Mouse (Mus musculus): Measurements from ENCODE around the gene Baiap2l1. TPM values are rescaled to one million over a fixed set of nuclear protein-coding genes. Genes with fewer than 3 reads are reported as not detected.

The Baiap2l1 gene
- polyA plus RNA-seq, 1 experiment from 2014 or later: 19.3 TPM

- no peak overlapping the region for H3K4me3 ChIP-seq (replicated peaks; ENCODE audit: low read length)
- H3K9me3 ChIP-seq (replicated peaks; ENCODE audit: control insufficient read depth, low read length): no peaks in the 10 kb centered on the region
- no peak overlapping the region for H3K27ac ChIP-seq (ENCODE audit: low read length)
- H3K4me1 ChIP-seq (ENCODE audit: control insufficient read depth, insufficient read depth, low read length): no peaks in the 10 kb centered on the region
- H3K4me2 ChIP-seq (ENCODE audit: low read depth, low read length): no peak overlapping the region
- H3K9ac ChIP-seq (ENCODE audit: low read length): no peak overlapping the region
- no peak for ATAC-seq (ENCODE audit: insufficient read depth, low FRiP score)
- peaks cover 2% of the 10 kb centered on the region; the same call in 1 of the 2 replicates for H3K36me3 ChIP-seq (ENCODE audit: control insufficient read depth, insufficient read depth, low read length)
- H3K27me3 ChIP-seq (ENCODE audit: control insufficient read depth, insufficient read depth, low read length): no peaks in the 10 kb centered on the region
- 32% methylated on average over 5 of the region's 5 CpGs for WGBS
These were observed 86.1 kb downstream of the Baiap2l1 start for GRCm38 (mm10) chr5:144271772-144272171.

- peaks cover 2% of the 10 kb centered on the region; the same call in 1 of the 2 replicates for H3K36me3 ChIP-seq (ENCODE audit: control insufficient read depth, insufficient read depth, low read length)
- no peak overlapping the region for H3K27ac ChIP-seq (ENCODE audit: low read length)
- 67% methylated on average over 3 of the region's 3 CpGs for WGBS
- H3K4me1 ChIP-seq (ENCODE audit: control insufficient read depth, insufficient read depth, low read length): no peaks in the 10 kb centered on the region
- H3K9ac ChIP-seq (ENCODE audit: low read length): no peak overlapping the region
- no peaks in the 10 kb centered on the region for H3K27me3 ChIP-seq (ENCODE audit: control insufficient read depth, insufficient read depth, low read length)
- no peak overlapping the region for H3K4me2 ChIP-seq (ENCODE audit: low read depth, low read length)
- ATAC-seq (ENCODE audit: insufficient read depth, low FRiP score): no peak
- no peak overlapping the region for H3K4me3 ChIP-seq (replicated peaks; ENCODE audit: low read length)
- H3K9me3 ChIP-seq (replicated peaks; ENCODE audit: control insufficient read depth, low read length): no peaks in the 10 kb centered on the region
These were observed 86.8 kb downstream of the Baiap2l1 start for GRCm38 (mm10) chr5:144271118-144271517.

- Histone ChIP-seq H3K36me3 (ENCODE audit: control insufficient read depth, insufficient read depth, low read length) (peaks cover 2% of the 10 kb centered on the region; the same call in 1 of the 2 replicates), H3K4me3 (replicated peaks; ENCODE audit: low read length) (no peak overlapping the region), H3K4me1 (ENCODE audit: control insufficient read depth, insufficient read depth, low read length) (no peaks in the 10 kb centered on the region), H3K9me3 (replicated peaks; ENCODE audit: control insufficient read depth, low read length) (no peaks in the 10 kb centered on the region), H3K4me2 (ENCODE audit: low read depth, low read length) (no peak overlapping the region), H3K27me3 (ENCODE audit: control insufficient read depth, insufficient read depth, low read length) (no peaks in the 10 kb centered on the region), H3K27ac (ENCODE audit: low read length) (no peak overlapping the region), H3K9ac (ENCODE audit: low read length) (no peak overlapping the region)
- no peak for ATAC-seq (ENCODE audit: insufficient read depth, low FRiP score)
- 87% methylated on average over 8 of the region's 8 CpGs for WGBS
These were observed 87.5 kb downstream of the Baiap2l1 start for GRCm38 (mm10) chr5:144270420-144270819.

DNA sequence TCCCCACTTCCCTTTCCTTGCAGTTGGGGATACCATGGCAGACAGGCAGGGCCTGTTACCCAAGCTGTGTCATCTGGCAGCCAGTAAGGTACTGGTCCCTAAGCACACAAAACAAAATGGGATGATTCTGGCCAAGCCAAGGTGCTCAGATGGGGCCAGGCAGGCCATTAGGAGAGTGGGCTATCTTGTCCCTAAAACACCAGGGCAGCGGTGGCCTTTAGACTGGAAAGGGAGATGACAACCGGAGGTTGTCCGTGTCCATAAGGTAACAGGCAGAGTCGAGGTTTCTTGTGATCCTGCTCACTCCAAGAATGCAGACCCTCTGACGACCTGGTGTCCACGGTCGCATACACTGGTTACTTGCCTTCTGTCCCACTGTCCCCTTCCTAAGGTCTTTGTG, 88.0 kb downstream of the Baiap2l1 start:
- no peak overlapping the region for H3K9ac ChIP-seq (ENCODE audit: low read length)
- no peak overlapping the region for H3K4me3 ChIP-seq (replicated peaks; ENCODE audit: low read length)
- H3K27ac ChIP-seq (ENCODE audit: low read length): no peak overlapping the region
- H3K9me3 ChIP-seq (replicated peaks; ENCODE audit: control insufficient read depth, low read length): no peaks in the 10 kb centered on the region
- no peak for ATAC-seq (ENCODE audit: insufficient read depth, low FRiP score)
- 91% methylated on average over 7 of the region's 7 CpGs for WGBS
- no peaks in the 10 kb centered on the region for H3K4me1 ChIP-seq (ENCODE audit: control insufficient read depth, insufficient read depth, low read length)
- H3K4me2 ChIP-seq (ENCODE audit: low read depth, low read length): no peak overlapping the region
- no peaks in the 10 kb centered on the region for H3K27me3 ChIP-seq (ENCODE audit: control insufficient read depth, insufficient read depth, low read length)
- peaks cover 2% of the 10 kb centered on the region; the same call in 1 of the 2 replicates for H3K36me3 ChIP-seq (ENCODE audit: control insufficient read depth, insufficient read depth, low read length)

GRCm38 (mm10) chr5:144267535-144268241, 90.2 kb downstream of the Baiap2l1 start:
- Histone ChIP-seq H3K27ac (ENCODE audit: low read length) (no peak overlapping the region), H3K9me3 (replicated peaks; ENCODE audit: control insufficient read depth, low read length) (no peaks in the 10 kb centered on the region), H3K36me3 (ENCODE audit: control insufficient read depth, insufficient read depth, low read length) (peaks cover 2% of the 10 kb centered on the region; the same call in 1 of the 2 replicates), H3K27me3 (ENCODE audit: control insufficient read depth, insufficient read depth, low read length) (no peaks in the 10 kb centered on the region), H3K4me3 (replicated peaks; ENCODE audit: low read length) (no peak overlapping the region), H3K9ac (ENCODE audit: low read length) (no peak overlapping the region), H3K4me1 (ENCODE audit: control insufficient read depth, insufficient read depth, low read length) (no peaks in the 10 kb centered on the region), H3K4me2 (ENCODE audit: low read depth, low read length) (no peak overlapping the region)
- no peak for ATAC-seq (ENCODE audit: insufficient read depth, low FRiP score)
- WGBS: 76% methylated on average over 8 of the region's 8 CpGs

DNA sequence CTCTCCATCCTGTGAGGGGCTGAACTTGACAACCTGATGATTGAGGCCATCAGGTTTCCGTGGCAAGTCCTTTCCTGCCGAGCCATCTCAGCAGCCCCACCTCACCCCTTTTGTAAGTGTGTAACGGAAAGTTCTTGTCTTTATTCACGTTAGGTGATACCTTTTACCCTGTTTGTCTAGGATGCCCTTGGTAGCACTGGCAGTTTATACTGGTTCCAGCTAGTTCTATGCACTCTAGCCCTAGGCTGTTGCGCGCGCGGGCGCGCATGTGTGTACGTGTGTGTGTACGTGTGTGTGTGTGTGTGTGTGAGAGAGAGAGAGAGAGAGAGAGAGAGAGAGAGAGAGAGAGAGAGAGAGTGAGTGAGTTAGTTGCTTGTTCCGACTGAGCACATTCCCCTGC, 94.4 kb downstream of the Baiap2l1 start:
- H3K4me1 ChIP-seq (ENCODE audit: control insufficient read depth, insufficient read depth, low read length): peaks cover 24% of the 10 kb centered on the region
- no peaks in the 10 kb centered on the region for H3K9me3 ChIP-seq (replicated peaks; ENCODE audit: control insufficient read depth, low read length)
- ATAC-seq (ENCODE audit: insufficient read depth, low FRiP score): no peak
- WGBS: 73% methylated on average over 13 of the region's 13 CpGs
- H3K36me3 ChIP-seq (ENCODE audit: control insufficient read depth, insufficient read depth, low read length): peaks cover 2% of the 10 kb centered on the region; the same call in 1 of the 2 replicates
- peak overlapping the region; percentile 21; the same call in 1 of the 2 replicates for H3K27ac ChIP-seq (ENCODE audit: low read length)
- H3K4me2 ChIP-seq (ENCODE audit: low read depth, low read length): no peak overlapping the region
- no peak overlapping the region for H3K9ac ChIP-seq (ENCODE audit: low read length)
- no peak overlapping the region for H3K4me3 ChIP-seq (replicated peaks; ENCODE audit: low read length)
- H3K27me3 ChIP-seq (ENCODE audit: control insufficient read depth, insufficient read depth, low read length): no peaks in the 10 kb centered on the region

- H3K27ac ChIP-seq (ENCODE audit: low read length): peak overlapping the region; percentile 21; the same call in 1 of the 2 replicates
- no peaks in the 10 kb centered on the region for H3K27me3 ChIP-seq (ENCODE audit: control insufficient read depth, insufficient read depth, low read length)
- no peaks in the 10 kb centered on the region for H3K36me3 ChIP-seq (ENCODE audit: control insufficient read depth, insufficient read depth, low read length)
- no peak overlapping the region for H3K4me2 ChIP-seq (ENCODE audit: low read depth, low read length)
- no peak for ATAC-seq (ENCODE audit: insufficient read depth, low FRiP score)
- H3K9ac ChIP-seq (ENCODE audit: low read length): no peak overlapping the region
- H3K9me3 ChIP-seq (replicated peaks; ENCODE audit: control insufficient read depth, low read length): no peaks in the 10 kb centered on the region
- H3K4me1 ChIP-seq (ENCODE audit: control insufficient read depth, insufficient read depth, low read length): peaks cover 28% of the 10 kb centered on the region
- WGBS: 71% methylated on average over 9 of the region's 9 CpGs
- no peak overlapping the region for H3K4me3 ChIP-seq (replicated peaks; ENCODE audit: low read length)
These were observed 94.8 kb downstream of the Baiap2l1 start for GRCm38 (mm10) chr5:144263082-144263481.

GRCm38 (mm10) chr5:144261829-144262228, 96.1 kb downstream of the Baiap2l1 start:
- Histone ChIP-seq H3K9ac (ENCODE audit: low read length) (no peak overlapping the region), H3K36me3 (ENCODE audit: control insufficient read depth, insufficient read depth, low read length) (no peaks in the 10 kb centered on the region), H3K4me1 (ENCODE audit: control insufficient read depth, insufficient read depth, low read length) (peaks cover 41% of the 10 kb centered on the region), H3K27ac (ENCODE audit: low read length) (no peak overlapping the region), H3K27me3 (ENCODE audit: control insufficient read depth, insufficient read depth, low read length) (no peaks in the 10 kb centered on the region), H3K9me3 (replicated peaks; ENCODE audit: control insufficient read depth, low read length) (no peaks in the 10 kb centered on the region), H3K4me3 (replicated peaks; ENCODE audit: low read length) (no peak overlapping the region), H3K4me2 (ENCODE audit: low read depth, low read length) (no peak overlapping the region)
- WGBS: 74% methylated on average over 5 of the region's 5 CpGs
- no peak for ATAC-seq (ENCODE audit: insufficient read depth, low FRiP score)

DNA sequence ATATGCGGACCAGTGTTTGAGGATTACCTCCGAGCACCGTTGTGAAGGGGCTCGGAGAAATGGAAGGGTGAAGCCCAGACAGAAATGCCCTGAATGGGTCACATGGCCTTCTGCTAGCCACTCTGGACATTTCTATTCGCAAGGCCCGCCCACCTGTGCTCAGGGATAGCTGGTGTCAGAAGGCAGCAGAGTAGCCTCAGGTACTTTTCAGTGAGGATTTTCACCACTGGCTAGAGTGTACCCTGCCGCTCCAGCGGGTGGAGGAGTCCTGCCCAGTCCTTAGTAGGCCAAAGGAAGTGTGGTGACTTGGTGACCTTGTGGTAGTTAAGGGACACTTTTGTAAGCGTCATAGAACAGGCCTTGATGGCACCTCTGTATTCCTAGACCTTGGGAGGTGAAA, 96.6 kb downstream of the Baiap2l1 start:
- Histone ChIP-seq H3K4me1 (ENCODE audit: control insufficient read depth, insufficient read depth, low read length) (peaks cover 46% of the 10 kb centered on the region), H3K27me3 (ENCODE audit: control insufficient read depth, insufficient read depth, low read length) (no peaks in the 10 kb centered on the region), H3K27ac (ENCODE audit: low read length) (no peak overlapping the region), H3K9ac (ENCODE audit: low read length) (no peak overlapping the region; the same call in 1 of the 2 replicates), H3K9me3 (replicated peaks; ENCODE audit: control insufficient read depth, low read length) (no peaks in the 10 kb centered on the region), H3K4me2 (ENCODE audit: low read depth, low read length) (no peak overlapping the region), H3K36me3 (ENCODE audit: control insufficient read depth, insufficient read depth, low read length) (no peaks in the 10 kb centered on the region), H3K4me3 (replicated peaks; ENCODE audit: low read length) (no peak overlapping the region)
- WGBS: 73% methylated on average over 9 of the region's 9 CpGs
- ATAC-seq (ENCODE audit: insufficient read depth, low FRiP score): no peak
